Mouse (Mus musculus) myocyte (in vitro differentiated cells): ENCODE data around the gene Fam186a.

Experiments
- CEBPB ChIP-seq: IDR thresholded peaks from 2 replicates; pipeline ENCODE4 v1.6.1; 2011; ENCODE audit warnings: mild to moderate bottlenecking, moderate library complexity; ENCODE audit not compliant: poor library complexity, insufficient read depth, severe bottlenecking
- MAX ChIP-seq: IDR thresholded peaks from one replicate; pipeline ENCODE4 v1.6.1; 2011; ENCODE audit warnings: low read depth, mild to moderate bottlenecking, control low read depth
- MYOD1 ChIP-seq, 3 experiments: IDR thresholded peaks; one replicate each; pipeline ENCODE4 v1.6.1; 2011; ENCODE audit warnings: control low read depth in 2 of 3, low read depth in 2 of 3, mild to moderate bottlenecking in 2 of 3, moderate library complexity in 1 of 3; ENCODE audit not compliant: insufficient read length in 2 of 3, control insufficient read depth in 1 of 3
- MYOG ChIP-seq, 3 experiments: IDR thresholded peaks; one replicate each; pipeline ENCODE4 v1.6.1; 2011; ENCODE audit warnings: control low read depth in 2 of 3, low read depth in 2 of 3, mild to moderate bottlenecking in 2 of 3; ENCODE audit not compliant: insufficient read length in 2 of 3, control insufficient read depth in 1 of 3, insufficient read depth in 1 of 3
- POLR2A ChIP-seq: IDR thresholded peaks from one replicate; pipeline ENCODE4 v1.6.1; 2011; ENCODE audit warnings: low read depth, mild to moderate bottlenecking, control low read depth, moderate library complexity; ENCODE audit not compliant: insufficient read length
- POLR2AphosphoS2 ChIP-seq: IDR thresholded peaks from one replicate; pipeline ENCODE4 v1.6.1; 2011; ENCODE audit warnings: low read depth, control low read depth; ENCODE audit not compliant: insufficient read length
- REST ChIP-seq: IDR thresholded peaks from one replicate; pipeline ENCODE4 v1.6.1; 2011; ENCODE audit warnings: mild to moderate bottlenecking, control low read depth, moderate library complexity; ENCODE audit not compliant: insufficient read depth, insufficient read length
- SRF ChIP-seq: IDR thresholded peaks from one replicate; pipeline ENCODE4 v1.6.1; 2011; ENCODE audit warnings: low read depth; ENCODE audit not compliant: control insufficient read depth, insufficient read length
- TCF12 ChIP-seq: IDR thresholded peaks from one replicate; pipeline ENCODE4 v1.6.1; 2011; ENCODE audit warnings: mild to moderate bottlenecking, control low read depth; ENCODE audit not compliant: poor library complexity, insufficient read depth, severe bottlenecking
- TCF3 ChIP-seq: IDR thresholded peaks from one replicate; pipeline ENCODE4 v1.6.1; 2011; ENCODE audit warnings: low read depth, control low read depth; ENCODE audit not compliant: insufficient read length
- USF1 ChIP-seq: IDR thresholded peaks from one replicate; pipeline ENCODE4 v1.6.1; 2011; ENCODE audit warnings: low read depth, mild to moderate bottlenecking, control low read depth, moderate library complexity

DNA sequence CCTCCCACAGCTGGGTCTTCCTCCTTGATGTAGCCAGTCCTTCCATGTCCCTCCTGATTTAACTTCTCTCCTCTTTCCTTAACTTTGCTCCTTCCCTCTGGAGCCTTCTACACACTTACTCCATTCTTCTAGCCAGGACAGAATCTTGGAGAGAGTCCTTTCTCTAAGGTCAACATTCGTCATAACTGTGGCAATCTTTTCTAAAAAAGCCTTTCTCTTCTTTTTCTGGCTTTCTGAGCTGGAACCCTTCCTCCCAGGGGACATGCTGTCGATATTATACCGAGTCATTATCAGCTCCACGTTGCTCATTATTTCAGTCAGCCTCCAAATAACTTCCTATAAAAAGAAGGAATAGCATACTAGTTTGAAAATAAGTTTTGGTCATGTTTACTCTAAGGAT lies 11.5 kb downstream of the Fam186a start:
- no peak for TF ChIP-seq MAX
- TF ChIP-seq TCF12 = no peak
- TF ChIP-seq POLR2A = no peak
- TF ChIP-seq POLR2AphosphoS2 = no peak
- TF ChIP-seq USF1 = no peak
- TF ChIP-seq SRF = no peak
- TF ChIP-seq MYOD1 (IDR thresholded peaks at IDR 0.05; ENCODE audit: control insufficient read depth in 1 of 3, insufficient read length in 2 of 3, low read depth in 2 of 3) = no peak
- TF ChIP-seq CEBPB = no peak
- no peak for TF ChIP-seq MYOG (IDR thresholded peaks at IDR 0.05; ENCODE audit: control insufficient read depth in 1 of 3, insufficient read depth in 1 of 3, insufficient read length in 2 of 3, low read depth in 2 of 3)
- TF ChIP-seq REST = no peak
- no peak for TF ChIP-seq TCF3
